Mouse (Mus musculus): Measurements from ENCODE around the gene Usp33.
A peak's percentile ranks its signal among the peaks of the same experiment; 100 is the strongest.
"Not testable (repeated sequence)": the region's sequence is repeated elsewhere in the genome, so short reads cannot be mapped to it uniquely, and the experiment has no call there.

Usp33 gene

DNA sequence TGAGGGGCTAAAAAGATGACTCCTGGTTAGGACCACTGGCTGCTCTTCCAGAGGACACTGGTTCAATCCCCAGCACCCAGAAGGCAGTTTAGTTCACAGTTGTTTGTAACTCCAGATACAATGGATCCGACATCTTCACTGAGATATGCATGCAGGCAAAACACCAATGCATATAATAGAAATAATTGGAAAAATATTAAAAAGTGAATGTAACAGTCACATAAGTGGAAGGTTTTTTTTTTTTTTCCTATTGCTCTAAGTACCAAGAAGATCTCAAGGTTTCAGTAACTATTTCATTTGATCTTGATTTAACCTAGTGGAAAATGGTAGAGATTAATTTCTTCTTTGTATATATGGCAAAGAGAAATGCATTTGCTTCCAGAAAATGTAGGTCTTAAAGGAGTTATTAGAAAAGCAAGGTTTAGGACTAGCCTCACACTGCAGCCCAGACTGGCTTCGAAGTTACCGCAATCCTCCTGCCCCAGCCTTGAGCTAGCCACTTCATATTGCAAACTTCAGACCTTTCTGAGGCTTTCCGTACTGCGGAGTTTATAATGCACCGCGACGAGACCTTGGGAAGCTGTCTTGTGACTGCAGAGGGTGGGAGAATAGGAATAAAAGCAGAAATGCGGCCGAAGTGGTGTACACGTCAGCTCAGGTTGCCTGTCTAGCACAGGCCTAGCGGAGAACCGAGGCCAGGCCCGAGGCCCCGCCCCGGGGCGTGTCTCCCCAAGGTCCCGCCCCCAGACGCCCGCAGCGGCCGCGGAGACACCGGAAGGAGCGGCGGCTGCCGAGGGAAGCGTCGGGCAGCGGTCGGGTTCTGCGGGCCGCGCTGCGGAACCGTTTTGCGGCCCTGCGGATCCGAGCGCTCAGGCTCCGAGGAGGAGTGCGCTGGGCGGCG lies at the start of gene Usp33:
Gene Usp33 (plus strand): TSS at position 747 of the 901 bp plus-strand sequence.
- peak; percentile 95 for ATAC-seq (ENCODE audit: insufficient number of reproducible peaks, low FRiP score, low TSS enrichment)

DNA sequence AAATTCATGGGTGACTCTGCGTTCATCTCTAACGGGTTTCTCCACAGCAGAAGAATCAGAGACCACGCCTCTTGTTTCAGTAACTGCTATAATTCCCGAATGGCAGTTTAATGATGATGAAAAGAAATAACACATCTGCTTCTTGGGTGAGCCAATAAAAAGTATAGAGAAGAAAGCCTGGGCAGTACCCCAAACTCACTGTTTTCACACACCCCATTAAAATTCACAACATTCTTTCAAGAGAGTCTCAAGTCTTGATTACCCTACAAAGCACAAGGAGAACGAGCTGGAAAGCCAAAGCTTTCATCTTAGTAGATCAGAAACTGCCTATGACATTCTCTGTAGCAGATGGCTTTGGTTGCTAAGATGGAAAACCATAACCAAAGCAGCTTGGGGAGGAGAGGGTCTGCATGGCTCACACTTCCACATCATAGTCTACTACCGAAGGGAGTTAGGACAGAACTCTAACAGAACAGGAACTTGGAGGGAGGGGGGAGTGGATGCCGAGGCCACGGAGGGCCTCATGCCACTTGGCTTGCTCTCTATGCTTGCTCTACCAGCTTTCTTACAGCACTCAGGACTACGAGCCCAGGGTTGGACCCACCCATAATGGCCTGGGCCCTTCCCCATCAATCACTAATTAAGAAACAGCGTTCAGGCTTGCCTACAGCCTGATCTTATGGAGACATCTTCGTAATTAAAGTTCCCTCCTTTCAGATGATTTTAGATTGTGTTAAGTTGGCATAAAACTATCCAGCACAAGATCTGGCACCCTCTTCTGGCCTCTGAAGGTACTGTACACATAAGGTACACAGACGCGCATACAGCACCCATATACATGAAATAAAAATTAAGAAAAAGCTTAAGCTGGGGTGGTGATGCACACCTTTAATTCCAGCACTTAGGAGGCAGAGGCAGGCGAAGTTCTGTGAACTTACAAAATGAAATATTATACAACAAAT lies 45.6 kb upstream of the Usp33 start:
- ATAC-seq (ENCODE audit: insufficient number of reproducible peaks, low FRiP score, low TSS enrichment): no peak

DNA sequence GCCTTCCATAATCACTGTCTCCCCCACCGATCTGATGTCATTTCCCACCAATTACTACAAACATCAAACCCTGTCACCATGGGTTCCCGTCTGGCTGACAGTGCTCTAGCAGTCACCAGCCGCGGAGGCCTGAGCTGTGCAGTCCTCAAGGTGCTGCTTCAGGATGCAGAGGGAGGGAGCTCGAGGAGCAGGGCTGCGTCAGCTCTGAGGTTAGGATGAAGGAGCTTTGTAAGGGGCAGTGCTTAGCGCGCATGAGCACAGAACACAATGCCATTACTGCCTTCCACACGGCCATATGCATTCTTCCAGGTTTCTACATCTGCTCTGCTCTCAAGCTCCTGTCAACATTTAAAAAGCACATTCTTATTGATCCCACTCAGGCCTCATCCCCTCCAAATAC lies 43.3 kb upstream of the Usp33 start:
- no peak for ATAC-seq (ENCODE audit: insufficient number of reproducible peaks, low FRiP score, low TSS enrichment)

DNA sequence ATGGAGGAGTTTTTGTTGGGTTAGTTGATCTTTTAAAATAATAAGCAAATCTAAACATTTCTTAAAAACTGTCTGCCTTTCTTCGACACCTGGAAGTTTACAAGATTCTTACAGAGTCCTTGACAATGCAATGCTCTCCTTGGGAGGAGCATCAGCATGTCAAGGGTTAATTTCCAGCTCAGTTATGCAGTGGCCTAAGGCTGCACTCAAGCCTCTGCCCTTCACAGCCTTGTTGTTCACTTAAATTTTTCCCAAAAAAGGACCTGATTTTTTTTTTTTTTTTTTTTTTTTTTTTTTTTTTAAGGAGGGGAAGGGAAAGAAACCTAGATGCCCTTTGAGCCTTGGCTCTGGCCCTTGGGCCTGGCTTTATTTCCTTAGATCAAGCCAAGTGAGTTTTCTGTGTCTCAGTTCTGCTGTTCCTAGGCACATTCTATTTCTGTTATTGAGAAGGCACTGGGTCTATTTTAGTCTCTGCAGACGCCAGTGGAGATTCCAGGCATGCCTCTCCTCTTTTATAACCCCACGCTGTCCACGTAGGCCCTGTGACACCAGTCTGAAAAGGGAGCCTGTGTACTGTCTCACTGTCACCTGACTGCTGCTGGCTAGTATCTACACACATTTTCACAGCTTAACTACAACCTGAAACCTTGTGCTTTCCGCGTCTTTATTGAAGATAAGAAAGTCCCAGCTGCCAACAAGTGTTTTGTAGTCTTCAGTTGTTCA lies 42.0 kb upstream of the Usp33 start:
- no peak for ATAC-seq (ENCODE audit: insufficient number of reproducible peaks, low FRiP score, low TSS enrichment)

DNA sequence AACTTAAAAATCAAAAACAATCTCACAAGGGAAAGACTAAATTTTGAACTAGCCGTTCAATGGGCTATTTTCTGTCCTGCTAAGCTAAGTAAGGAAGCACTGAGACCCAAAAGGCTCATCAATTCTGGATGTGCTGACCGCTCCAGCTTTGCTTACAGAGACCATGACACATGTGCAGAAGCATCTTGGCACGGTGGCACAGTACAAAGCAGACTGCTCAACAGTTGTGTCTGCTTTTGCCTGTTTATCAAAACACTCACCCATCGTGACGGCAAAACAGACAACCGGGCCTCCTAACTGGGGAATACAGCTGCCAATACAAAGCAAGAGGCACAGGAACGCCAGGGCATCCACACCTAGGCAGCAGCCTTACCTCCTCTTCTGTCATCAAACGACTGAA lies 41.2 kb upstream of the Usp33 start:
- ATAC-seq (ENCODE audit: insufficient number of reproducible peaks, low FRiP score, low TSS enrichment): no peak

DNA sequence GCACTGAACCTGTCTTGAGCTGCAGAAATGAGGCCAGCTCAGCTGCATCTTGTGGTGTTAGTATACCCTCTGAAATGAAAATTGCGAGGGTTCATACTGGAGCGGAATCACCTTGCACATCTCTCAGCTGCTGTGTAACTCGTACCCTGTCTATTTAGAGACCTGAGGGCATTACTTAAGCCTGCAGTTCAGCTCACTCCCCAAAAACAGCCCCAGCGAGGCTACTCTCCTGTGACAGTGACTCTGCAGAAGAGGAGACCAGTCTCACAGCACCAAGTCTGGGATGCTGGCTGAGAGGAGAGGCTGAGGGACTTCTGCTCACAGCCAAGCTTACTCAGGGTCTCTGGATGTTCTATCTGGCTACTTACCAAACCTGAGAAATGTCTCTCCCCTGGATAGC lies 40.3 kb upstream of the Usp33 start:
- no peak for ATAC-seq (ENCODE audit: insufficient number of reproducible peaks, low FRiP score, low TSS enrichment)

DNA sequence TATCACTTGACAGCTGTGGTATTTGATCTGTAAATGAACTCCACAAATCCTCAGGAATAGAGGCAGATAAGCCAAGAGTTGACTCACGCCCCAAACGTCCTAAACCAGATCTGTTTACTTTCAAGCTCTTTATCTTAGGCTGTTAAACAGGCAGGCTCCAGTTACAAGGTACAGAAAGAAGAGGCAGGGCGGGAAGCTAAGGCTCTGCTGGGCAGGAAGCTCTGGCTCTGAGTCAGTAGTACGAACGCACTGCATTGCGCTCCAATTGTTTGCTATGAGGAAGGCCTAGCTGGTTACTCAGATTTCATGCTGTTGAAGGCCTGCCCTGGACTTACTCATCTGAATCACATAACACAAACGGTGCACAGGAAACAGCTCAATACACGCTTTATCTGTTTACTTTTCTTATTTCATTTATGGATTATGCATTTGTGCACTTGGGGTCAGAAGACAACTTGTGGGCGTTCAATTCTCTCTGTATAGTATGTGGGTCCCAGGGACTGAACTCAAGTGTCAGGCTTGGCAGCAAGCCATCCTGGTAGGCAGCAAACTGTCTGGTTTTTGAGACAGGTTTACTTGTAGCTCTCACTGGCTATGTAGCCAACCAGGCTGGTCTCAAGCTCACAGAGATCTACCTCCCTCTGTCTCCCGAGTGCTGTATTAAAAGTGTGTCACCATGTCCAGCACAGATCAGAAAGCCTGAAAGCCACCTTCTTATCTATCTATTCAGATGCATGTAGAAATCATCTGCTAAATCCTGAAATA lies 37.6 kb upstream of the Usp33 start:
- ATAC-seq (ENCODE audit: insufficient number of reproducible peaks, low FRiP score, low TSS enrichment): no peak

DNA sequence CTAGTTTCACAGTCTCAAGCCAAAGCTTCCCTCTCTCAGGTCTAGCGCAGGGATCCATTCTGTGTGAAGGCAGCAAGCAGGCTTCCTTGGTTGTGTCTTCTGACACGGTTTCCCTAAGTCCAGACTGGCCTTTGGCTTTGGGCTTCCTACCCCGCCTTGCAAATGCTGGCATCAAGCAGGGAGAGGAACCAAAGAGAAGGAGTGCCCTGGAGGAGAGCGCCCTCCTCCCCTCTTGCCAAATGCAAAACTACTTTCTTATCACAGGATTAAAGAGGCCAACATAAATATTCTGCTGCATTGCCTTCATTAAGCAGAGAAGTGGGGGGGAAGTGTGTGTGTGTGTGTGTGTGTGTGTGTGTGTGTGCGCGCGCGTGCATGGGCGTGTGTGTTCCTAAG lies 37.0 kb upstream of the Usp33 start:
- ATAC-seq (ENCODE audit: insufficient number of reproducible peaks, low FRiP score, low TSS enrichment): no peak

DNA sequence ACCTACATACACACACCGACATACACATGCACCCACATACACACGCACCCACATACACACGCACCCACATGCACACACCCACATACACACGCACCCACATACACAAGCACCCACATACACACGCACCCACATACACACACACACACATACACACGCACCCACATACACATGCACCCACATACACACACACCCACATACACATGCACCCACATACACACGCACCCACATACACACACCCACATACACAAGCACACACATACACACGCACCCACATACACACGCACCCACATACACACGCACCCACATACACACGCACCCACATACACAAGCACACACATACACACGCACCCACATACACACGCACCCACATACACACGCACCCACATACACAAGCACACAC lies 31.6 kb upstream of the Usp33 start:
- ATAC-seq (ENCODE audit: insufficient number of reproducible peaks, low FRiP score, low TSS enrichment): not testable (repeated sequence)

DNA sequence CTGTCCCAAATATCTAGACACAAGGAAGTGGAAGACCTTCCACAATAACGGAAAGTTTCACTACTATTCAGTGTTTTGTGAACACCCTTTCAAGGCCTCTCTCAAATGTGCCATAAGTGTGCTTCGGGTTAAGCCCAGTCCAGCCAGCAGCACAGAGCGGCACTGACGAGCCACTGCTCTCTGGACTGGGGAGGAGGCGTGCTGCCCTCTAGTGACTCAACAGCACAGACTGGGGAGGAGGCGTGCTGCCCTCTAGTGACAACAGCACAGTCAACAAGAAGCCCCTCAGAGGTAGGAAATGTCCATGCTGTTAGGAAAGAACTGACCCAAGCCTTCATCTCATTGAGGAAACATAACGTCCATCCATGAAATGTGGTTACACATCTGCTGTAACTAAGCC lies 30.7 kb upstream of the Usp33 start:
- peak; percentile 96 for ATAC-seq (ENCODE audit: insufficient number of reproducible peaks, low FRiP score, low TSS enrichment)

DNA sequence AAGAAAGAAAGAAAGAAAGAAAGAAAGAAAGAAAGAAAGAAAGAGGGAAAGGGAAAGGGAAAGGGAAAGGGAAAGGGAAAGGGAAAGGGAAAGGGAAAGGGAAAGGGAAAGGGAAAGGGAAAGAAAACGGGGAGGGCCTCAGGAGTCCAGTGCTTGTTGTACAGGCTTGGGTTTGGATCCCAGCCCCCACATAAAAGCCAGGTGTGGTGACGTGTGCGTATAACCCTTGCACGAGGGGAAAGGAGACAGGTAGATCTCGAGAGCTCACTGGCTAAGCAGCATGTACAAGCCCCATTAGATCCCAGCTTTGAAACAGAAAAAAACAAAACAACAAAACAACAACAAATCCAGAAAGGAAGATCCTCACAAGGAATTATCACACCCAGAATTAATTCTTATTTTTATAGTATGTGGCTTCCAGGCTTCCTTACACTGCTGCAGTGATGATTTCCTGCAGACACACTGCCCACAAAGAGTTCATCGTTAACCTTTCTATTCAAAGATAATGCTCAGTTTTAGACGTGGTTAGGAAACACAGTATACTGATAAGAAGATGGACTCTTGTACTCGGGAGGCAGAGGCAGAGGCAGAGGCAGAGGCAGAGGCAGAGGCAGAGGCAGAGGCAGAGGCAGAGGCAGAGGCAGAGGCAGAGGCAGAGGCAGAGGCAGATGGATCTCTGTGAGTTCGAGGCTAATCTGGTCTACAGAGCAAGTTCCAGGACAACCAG lies 29.7 kb upstream of the Usp33 start:
- ATAC-seq (ENCODE audit: insufficient number of reproducible peaks, low FRiP score, low TSS enrichment): not testable (repeated sequence)

DNA sequence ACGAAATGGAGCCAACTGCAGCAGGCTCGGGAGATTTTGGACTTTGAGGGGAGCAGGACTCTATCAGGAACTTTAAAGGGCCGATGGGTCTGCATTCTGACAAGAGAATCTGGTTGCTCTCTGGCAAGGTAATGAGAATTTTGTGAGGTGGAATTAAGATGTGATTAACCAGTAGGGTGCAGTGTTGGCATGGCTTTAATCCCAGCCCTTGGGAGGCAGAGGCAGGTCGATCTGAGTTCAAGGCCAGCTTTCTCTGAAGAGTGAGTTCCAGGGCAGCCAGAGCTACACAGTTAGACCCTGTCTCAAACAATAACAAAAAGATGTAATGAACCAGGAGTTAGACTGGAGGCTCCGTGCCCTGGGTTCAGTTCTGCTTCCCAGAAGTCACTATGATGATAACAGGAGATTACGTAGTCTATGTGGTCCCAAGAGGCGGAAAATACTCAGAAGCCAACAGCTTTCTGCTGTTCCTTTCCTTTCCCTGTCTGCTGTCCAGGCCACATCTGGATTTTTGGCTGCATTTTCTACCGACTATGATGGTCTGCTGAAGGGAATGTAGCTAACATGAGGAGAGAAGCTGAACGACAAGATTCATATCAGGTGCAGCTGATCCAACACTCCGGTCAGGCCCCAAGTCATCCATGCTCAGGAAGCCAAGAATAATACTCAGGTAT lies 25.2 kb upstream of the Usp33 start:
- ATAC-seq (ENCODE audit: insufficient number of reproducible peaks, low FRiP score, low TSS enrichment): no peak

DNA sequence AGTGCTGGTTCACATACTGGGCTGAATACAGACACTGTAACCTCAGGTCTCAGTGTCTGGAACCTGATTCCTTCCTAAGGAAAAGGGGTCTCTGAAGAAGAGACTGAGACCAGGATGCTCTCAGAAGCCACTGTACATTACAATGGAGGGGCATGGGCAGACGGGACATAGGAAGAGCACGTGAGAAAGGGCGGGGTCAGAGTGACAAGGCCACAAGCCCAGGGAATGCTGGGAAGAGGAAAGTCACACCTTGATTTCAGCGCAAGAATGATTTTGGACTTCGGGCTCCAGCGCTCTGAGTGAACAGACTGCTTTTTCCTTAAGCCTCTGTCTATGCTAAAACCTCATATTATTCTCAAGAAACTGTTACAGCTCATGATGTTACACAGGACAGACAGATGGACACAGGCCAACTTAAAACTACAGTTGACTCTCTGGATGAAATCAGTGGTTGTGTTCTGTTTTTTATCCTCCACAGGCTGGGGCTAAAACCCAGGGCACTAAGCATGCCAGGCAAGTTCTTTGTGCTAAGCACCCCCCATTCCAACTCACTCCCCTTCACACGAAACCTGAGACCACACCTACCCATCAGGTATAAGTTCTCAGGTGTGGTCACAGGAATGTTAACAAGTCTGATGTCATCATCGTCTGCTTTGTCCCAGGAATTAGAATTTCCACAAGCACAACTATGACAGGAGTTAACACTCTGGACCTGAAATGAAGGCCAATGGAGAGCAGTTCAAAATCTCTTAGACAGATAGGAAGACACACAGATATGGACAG lies 24.3 kb upstream of the Usp33 start:
- no peak for ATAC-seq (ENCODE audit: insufficient number of reproducible peaks, low FRiP score, low TSS enrichment)

DNA sequence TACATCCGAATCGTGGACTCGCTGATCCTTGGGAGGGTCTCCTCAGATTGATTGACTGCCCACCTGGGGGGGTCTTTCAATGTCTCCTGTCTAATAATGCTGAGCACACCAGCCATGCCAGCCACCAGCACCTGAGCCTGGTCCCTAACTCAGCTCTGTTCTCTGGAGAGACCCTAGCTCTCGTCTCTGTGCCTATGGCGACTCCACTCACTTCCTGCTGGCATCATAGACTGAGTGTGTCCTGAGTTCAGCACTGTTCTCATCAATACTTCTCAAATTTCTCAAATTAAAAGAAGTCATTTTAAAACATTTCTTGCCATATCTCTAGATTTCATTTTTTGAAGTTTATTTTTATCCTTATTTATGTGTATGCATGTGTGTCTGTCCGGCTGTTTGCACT lies 14.2 kb upstream of the Usp33 start:
- ATAC-seq (ENCODE audit: insufficient number of reproducible peaks, low FRiP score, low TSS enrichment): no peak

DNA sequence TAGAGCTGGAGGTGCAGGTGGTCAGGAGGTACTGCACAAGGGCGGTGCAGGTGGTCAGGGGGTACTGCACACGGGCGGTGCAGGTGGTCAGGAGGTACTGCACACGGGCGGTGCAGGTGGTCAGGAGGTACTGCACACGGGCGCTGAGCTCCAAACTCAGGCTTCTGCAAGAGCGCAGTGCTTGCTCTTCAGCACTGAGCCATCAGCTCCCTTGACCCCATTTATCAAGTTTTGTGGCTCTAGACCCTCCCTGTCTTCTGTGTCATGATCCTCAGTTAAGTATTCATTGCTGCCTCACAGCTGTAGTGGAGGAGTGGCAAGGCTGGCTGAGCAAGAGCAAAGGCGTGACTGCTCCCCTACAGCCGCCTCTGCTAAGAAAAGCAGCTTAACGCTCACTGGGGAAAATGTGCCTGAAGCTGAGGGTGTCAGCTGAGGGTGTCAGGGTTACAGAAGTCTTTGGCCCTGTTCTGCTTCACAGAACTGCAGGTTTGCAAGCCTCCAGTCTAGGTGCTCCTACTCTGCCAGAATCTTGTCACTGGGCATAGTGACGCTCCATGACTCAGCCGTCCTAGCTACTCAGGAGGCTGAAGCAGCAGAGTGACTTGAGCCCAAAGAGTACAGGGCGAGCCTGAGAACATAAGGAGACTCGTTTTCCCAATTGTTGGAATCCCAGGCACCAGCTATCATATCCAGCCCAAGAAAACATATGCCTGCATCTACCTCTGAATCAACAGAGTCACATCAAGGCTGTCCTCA lies 13.6 kb upstream of the Usp33 start:
- no peak for ATAC-seq (ENCODE audit: insufficient number of reproducible peaks, low FRiP score, low TSS enrichment)

DNA sequence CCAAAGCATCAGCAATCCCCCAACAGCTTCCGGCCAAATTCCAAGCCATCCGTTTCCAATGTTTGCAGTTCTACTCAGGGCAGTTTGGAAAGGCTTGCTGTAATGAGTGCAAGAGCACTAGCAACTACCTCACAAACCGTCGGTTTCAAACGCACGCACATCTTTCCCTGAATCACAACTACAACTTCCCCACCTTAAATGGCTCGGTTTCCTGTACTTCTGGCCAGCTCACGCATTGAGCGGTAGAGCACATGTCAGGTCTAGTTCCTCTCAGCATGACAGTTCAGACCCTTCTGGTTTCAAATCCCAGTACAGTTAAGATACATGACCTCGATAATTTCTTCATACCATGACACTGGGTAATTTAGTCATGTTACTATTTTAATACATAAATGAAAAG lies 12.6 kb upstream of the Usp33 start:
- no peak for ATAC-seq (ENCODE audit: insufficient number of reproducible peaks, low FRiP score, low TSS enrichment)

DNA sequence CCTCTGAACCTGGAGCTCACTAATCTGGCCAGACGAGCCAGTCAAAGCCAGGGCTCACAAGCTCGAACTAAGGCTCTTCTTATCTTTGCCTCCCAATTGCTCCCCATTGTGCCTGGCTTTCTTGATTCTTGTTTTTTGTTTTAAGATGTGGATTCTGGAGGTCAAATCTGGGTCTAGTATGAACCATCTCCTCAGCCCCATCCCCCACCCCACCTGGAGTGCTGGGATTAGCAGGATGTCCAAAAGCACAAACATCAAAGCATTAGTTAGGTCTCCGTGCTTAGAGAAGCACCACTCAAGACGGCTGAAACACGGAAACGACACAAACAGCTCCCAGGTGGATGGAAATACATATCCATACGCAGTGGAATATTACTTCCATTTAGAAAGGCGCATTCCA lies 10.2 kb upstream of the Usp33 start:
- ATAC-seq (ENCODE audit: insufficient number of reproducible peaks, low FRiP score, low TSS enrichment): no peak

Data from cerebellum, adult (tissue).